Mouse (Mus musculus) midbrain, postnatal 0 days (tissue): ENCODE results near the gene Cfap20. TPM values are rescaled to one million over a fixed set of nuclear protein-coding genes. Genes with fewer than 3 reads are reported as not detected.

Experiments
- ATAC-seq: fragments of 200-750 bp; cut with Nextera tagmentation; 2 replicates; pipeline ENCODE4 v1.8.0; 2017; ENCODE audit warnings: moderate number of reproducible peaks, mild to moderate bottlenecking, moderate TSS enrichment, moderate library complexity; ENCODE audit not compliant: low FRiP score
- DNase-seq: peaks from one replicate; pipeline ENCODE4 v3.0.0-alpha.2; 2015; ENCODE audit warnings: low spot score
- H3K27ac ChIP-seq: fragments of 300-500 bp; sonication (generic); 2 replicates; pipeline ENCODE4 v1.5.1; 2014; ENCODE audit warnings: low read depth, mild to moderate bottlenecking, low read length, mixed read lengths
- H3K27me3 ChIP-seq: fragments of 300-500 bp; sonication (generic); 2 replicates; pipeline ENCODE4 v1.6.1; 2014; ENCODE audit warnings: low read length, control low read depth, mixed read lengths; ENCODE audit not compliant: insufficient read depth
- H3K36me3 ChIP-seq: fragments of 300-500 bp; sonication (generic); 2 replicates; pipeline ENCODE4 v1.6.1; 2014; ENCODE audit warnings: low read length, control low read depth, mixed read lengths; ENCODE audit not compliant: insufficient read depth
- H3K4me1 ChIP-seq: fragments of 300-500 bp; sonication (generic); 2 replicates; pipeline ENCODE4 v1.6.1; 2014; ENCODE audit warnings: mild to moderate bottlenecking, control low read depth, antibody characterized with exemption, low read length, mixed read lengths; ENCODE audit not compliant: insufficient read depth
- H3K4me2 ChIP-seq: fragments of 300-500 bp; sonication (generic); 2 replicates; pipeline ENCODE4 v1.6.1; 2014; ENCODE audit warnings: low read depth, mild to moderate bottlenecking, low read length, mixed read lengths; ENCODE audit not compliant: poor library complexity, severe bottlenecking
- H3K4me3 ChIP-seq: fragments of 300-500 bp; sonication (generic); 2 replicates; pipeline ENCODE4 v1.5.1; 2014; ENCODE audit warnings: low read depth, mild to moderate bottlenecking, low read length, moderate library complexity
- H3K9ac ChIP-seq: fragments of 300-500 bp; sonication (generic); replicated peaks from 2 replicates; pipeline ENCODE4 v1.6.1; 2014; ENCODE audit warnings: mild to moderate bottlenecking, low read length, moderate library complexity, mixed read lengths; ENCODE audit not compliant: poor library complexity, severe bottlenecking
- H3K9me3 ChIP-seq: fragments of 300-500 bp; sonication (generic); 2 replicates; pipeline ENCODE4 v1.6.1; 2016; ENCODE audit warnings: low read length, control low read depth
- CTCF ChIP-seq: IDR thresholded peaks from 2 replicates; pipeline ENCODE4 v1.5.1; 2016; ENCODE audit warnings: antibody characterized with exemption, mild to moderate bottlenecking
- WGBS: fragments of 180-500 bp; shearing (Covaris S2); extraction: QIAGEN DNeasy Blood & Tissue Kit; methylation state at CpG from one replicate; pipeline ENCODE4 v1.1.7; 2014; 5-methylcytosine and 5-hydroxymethylcytosine counted together
- polyA plus RNA-seq: library from polyadenylated mRNA; unstranded; fragments of >200 nt; fragmentation: Nextera tagmentation; extraction: Ambion mirVana; gene quantifications from 2 replicates; pipeline ENCODE4 v1.2.1, GENCODE M21; 2015
- total RNA-seq: library from RNA; depleted of rRNA; stranded (reverse); fragments of >200 nt; gene quantifications from 2 replicates; pipeline ENCODE4 v1.2.3, GENCODE M21; 2014; rRNA removed

Cfap20 gene
- total and polyA plus RNA-seq, 2 experiments from 2014 or later: 80.4 to 129 TPM

DNA sequence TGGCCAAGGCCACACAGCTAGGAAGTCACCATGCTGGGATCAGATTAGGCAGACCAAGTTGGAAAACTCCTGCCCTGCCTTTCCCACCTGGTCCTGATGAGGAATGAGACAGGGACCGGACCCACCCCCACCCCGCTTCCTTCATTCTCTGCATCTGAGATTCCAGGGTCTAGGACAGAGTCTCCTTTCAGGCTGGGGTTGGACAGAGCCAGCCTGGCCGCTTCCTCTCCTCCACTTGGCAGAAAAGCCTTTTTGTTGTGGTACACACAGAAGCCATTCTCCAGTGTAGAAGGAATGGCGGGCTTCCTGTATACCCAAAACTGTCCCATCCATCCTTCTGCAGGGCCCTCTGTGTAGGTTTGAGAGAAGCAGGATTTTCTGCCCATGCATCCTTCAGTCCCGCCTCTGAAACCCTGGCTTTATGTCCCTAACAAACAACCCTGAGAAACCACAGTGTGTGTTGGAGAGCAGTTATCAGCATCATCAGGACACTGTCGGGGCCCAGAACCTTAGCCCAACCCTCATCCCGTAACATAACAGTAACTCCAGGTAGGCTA is 59.2 kb downstream of the Cfap20 start:
- H3K9me3 ChIP-seq: no peaks in the 10 kb centered on the region
- H3K4me1 ChIP-seq: no peaks in the 10 kb centered on the region
- H3K27me3 ChIP-seq: no peaks in the 10 kb centered on the region
- no peak overlapping the region for H3K9ac ChIP-seq
- peak; percentile 21 for DNase-seq
- TF ChIP-seq CTCF: no peak
- no peak overlapping the region for H3K4me3 ChIP-seq
- no peak overlapping the region for H3K27ac ChIP-seq
- ATAC-seq: no peak
- 86% methylated on average over 7 of the region's 7 CpGs for WGBS
- H3K36me3 ChIP-seq: peaks cover 24% of the 10 kb centered on the region
- no peak overlapping the region for H3K4me2 ChIP-seq

DNA sequence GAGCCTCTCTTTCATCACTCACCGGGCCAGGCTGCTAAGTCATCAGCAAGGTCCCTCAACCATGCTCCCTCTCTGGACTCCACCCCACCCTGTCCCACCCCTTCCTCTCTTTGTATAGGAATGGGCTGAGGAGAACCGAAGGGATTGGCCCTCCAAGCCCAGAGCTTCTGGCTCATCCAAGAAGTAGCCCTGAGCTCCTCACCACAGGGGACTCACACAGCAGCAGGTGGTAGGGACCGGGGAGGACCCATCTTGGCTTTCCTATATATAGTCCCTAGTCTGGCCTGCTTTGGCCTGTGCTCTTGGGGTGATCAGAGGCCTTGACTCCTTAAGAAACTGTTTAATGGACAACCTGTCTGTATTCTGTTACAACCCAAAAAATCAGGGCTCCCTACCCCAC is 60.2 kb downstream of the Cfap20 start:
- no peak for ATAC-seq
- DNase-seq: no peak
- no peaks in the 10 kb centered on the region for H3K9me3 ChIP-seq
- H3K36me3 ChIP-seq: peaks cover 34% of the 10 kb centered on the region
- no peak overlapping the region for H3K27ac ChIP-seq
- H3K9ac ChIP-seq: no peak overlapping the region
- WGBS: 81% methylated on average over 3 of the region's 3 CpGs
- no peak overlapping the region for H3K4me3 ChIP-seq
- H3K27me3 ChIP-seq: no peaks in the 10 kb centered on the region
- TF ChIP-seq CTCF: no peak
- no peaks in the 10 kb centered on the region for H3K4me1 ChIP-seq
- no peak overlapping the region for H3K4me2 ChIP-seq

DNA sequence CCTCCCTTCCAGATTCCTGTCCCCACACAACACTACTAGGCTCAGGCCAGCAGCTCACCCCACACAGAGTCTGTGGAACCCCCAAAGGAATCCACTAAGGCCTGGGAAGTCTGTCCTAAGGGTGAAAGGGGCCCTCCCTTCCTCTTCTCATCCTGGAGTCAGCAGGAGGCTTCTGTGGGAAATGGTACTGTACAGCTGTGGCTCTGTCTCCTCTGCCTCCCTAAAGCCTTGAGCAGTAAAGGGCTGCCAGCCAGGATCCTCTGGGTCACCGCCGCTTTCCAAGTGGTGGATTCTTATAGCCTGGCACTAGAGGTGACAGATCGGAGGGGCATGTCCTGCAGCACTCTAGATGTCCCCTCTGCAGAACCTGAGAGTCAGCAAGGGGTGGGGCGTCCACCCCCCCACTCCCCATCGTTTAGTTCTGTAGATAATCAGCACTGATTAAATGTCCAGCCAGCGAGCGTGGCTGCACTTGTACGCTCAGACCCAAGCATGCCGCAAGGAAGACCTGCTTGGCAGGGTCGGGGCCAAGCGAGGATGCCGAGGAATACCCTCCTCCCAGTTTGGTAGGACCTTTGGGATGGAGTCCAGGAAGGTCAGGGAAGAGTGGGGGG is 61.2 kb downstream of the Cfap20 start:
- no peak overlapping the region for H3K4me2 ChIP-seq
- 84% methylated on average over 12 of the region's 12 CpGs for WGBS
- H3K4me3 ChIP-seq: no peak overlapping the region
- no peak for TF ChIP-seq CTCF
- H3K27ac ChIP-seq: no peak overlapping the region
- peaks cover 35% of the 10 kb centered on the region for H3K36me3 ChIP-seq
- H3K9ac ChIP-seq: no peak overlapping the region
- no peaks in the 10 kb centered on the region for H3K27me3 ChIP-seq
- H3K9me3 ChIP-seq: no peaks in the 10 kb centered on the region
- H3K4me1 ChIP-seq: no peaks in the 10 kb centered on the region
- ATAC-seq (no peak), DNase-seq (no peak)

Other genes with a start within 250 kb of the Cfap20 start
- gene Kifc3, start 232.1 kb downstream of the Cfap20 start, total RNA-seq: 57.0 and 60.6 TPM in 2 replicates
- gene Kifc3, start 232.1 kb downstream of the Cfap20 start, polyA plus RNA-seq: 37.3 and 38.9 TPM in 2 replicates
- 0.38 and 0.76 TPM in 2 replicates for gene Cngb1, start 128.3 kb downstream of the Cfap20 start, total RNA-seq
- 0.54 and 0.79 TPM in 2 replicates for gene Cngb1, start 128.3 kb downstream of the Cfap20 start, polyA plus RNA-seq
- 0.77 and 1.1 TPM in 2 replicates for gene Tepp, start 124.3 kb downstream of the Cfap20 start, total RNA-seq
- gene Tepp, start 124.3 kb downstream of the Cfap20 start, polyA plus RNA-seq: 2.5 and 3.7 TPM in 2 replicates
- gene Zfp319, start 102.9 kb downstream of the Cfap20 start, total RNA-seq: 20.1 and 21.4 TPM in 2 replicates
- 11.2 and 11.7 TPM in 2 replicates for gene Zfp319, start 102.9 kb downstream of the Cfap20 start, polyA plus RNA-seq
- 65.8 and 87.0 TPM in 2 replicates for gene Usb1, start 102.6 kb downstream of the Cfap20 start, total RNA-seq
- 28.9 and 30.1 TPM in 2 replicates for gene Usb1, start 102.6 kb downstream of the Cfap20 start, polyA plus RNA-seq
- 52.9 and 59.1 TPM in 2 replicates for gene Mmp15, start 82.6 kb downstream of the Cfap20 start, total RNA-seq
- 12.9 and 13.7 TPM in 2 replicates for gene Mmp15, start 82.6 kb downstream of the Cfap20 start, polyA plus RNA-seq
- 19.8 and 28.1 TPM in 2 replicates for gene Csnk2a2, start 55.2 kb upstream of the Cfap20 start, total RNA-seq
- gene Csnk2a2, start 55.2 kb upstream of the Cfap20 start, polyA plus RNA-seq: 8.1 and 9.6 TPM in 2 replicates
- 3.2 and 4.0 TPM in 2 replicates for gene Ccdc113, start 99.2 kb upstream of the Cfap20 start, total RNA-seq
- 2.7 and 4.0 TPM in 2 replicates for gene Ccdc113, start 99.2 kb upstream of the Cfap20 start, polyA plus RNA-seq
- not detected in 2 replicates for gene Prss54, start 141.5 kb upstream of the Cfap20 start, total RNA-seq
- gene Prss54, start 141.5 kb upstream of the Cfap20 start, polyA plus RNA-seq: 0.15 TPM in 1 of 2 replicates, not detected in the other
- 2.7 and 4.1 TPM in 2 replicates for gene Gins3, start 198.6 kb upstream of the Cfap20 start, total RNA-seq
- gene Gins3, start 198.6 kb upstream of the Cfap20 start, polyA plus RNA-seq: 4.0 and 4.7 TPM in 2 replicates
- 814 and 937 TPM in 2 replicates for gene Ndrg4, start 242.1 kb upstream of the Cfap20 start, total RNA-seq
- 641 and 735 TPM in 2 replicates for gene Ndrg4, start 242.1 kb upstream of the Cfap20 start, polyA plus RNA-seq